Mouse (Mus musculus): Measurements from ENCODE around the gene Itih5. TPM values are rescaled to one million over a fixed set of nuclear protein-coding genes. Genes with fewer than 3 reads are reported as not detected.

Gene Itih5
- 12.4 TPM for polyA plus RNA-seq (2015; fragmentation: Illumina TruSeq; extraction: RNeasy Lipid Tissue Mini Kit (QIAGEN cat#74804); ENCODE audit: low read depth, low replicate concordance)

DNA sequence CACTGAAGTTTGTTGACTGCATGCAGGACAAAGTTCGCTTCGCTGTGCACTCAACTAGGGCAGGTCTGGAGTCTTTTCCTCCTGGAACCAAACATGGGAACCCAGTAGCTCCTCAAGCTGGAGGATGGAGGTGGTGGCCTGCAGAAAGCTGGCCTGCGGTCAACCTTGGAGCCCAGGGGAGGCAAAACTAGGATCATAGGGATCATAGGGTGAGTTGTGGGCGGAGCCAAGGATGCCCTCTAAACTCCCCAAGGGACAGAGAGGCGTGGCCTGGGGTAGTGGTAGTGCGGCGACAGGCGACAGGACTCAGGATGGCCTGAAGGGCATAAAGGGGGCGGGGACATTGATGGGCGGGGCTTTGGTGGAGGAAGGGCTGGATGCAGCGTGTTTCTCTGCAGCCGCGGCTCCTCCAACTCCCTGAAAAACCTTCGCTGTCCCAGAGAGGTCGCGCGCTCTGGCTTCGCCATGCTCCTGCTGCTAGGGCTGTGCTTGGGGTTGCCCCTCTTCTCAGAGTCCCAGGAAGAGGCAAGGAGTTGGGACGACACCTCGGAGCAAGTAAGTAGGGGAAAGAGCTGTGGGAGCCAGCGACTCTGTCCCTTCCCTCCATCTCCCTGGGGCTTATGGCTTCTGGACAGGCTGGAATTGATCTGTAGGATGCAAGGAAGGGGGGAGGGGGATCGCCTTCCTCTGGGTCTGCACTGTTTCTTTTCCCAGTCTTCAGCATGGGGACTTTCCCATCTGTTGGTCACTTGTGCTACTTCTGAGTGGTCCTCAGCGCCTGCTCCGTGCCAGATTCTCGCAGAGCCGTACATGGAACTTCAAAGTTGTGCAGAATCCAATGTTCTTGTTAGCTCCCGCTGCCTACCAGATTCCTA lies at the start of gene Itih5:
Gene Itih5, plus strand, starts transcription at position 371 of the 875 bp plus-strand sequence.

GRCm38 (mm10) chr2:10131296-10131695 lies 22.1 kb upstream of the Itih5 start, which contains the start of gene Itih2:
Itih2 (minus strand) TSS chr2:10131396.

Other genes with a start within 250 kb of the Itih5 start
- gene Taf3, start 105.0 kb upstream of the Itih5 start, polyA plus RNA-seq (2015; fragmentation: Illumina TruSeq; extraction: RNeasy Lipid Tissue Mini Kit (QIAGEN cat#74804); ENCODE audit: low read depth, low replicate concordance), result 7.6 TPM
- gene Atp5c1, start 73.1 kb upstream of the Itih5 start, polyA plus RNA-seq (2015; fragmentation: Illumina TruSeq; extraction: RNeasy Lipid Tissue Mini Kit (QIAGEN cat#74804); ENCODE audit: low read depth, low replicate concordance), result 578 TPM
- gene Kin, start 73.0 kb upstream of the Itih5 start, polyA plus RNA-seq (2015; fragmentation: Illumina TruSeq; extraction: RNeasy Lipid Tissue Mini Kit (QIAGEN cat#74804); ENCODE audit: low read depth, low replicate concordance), result 12.4 TPM
- 2.6 TPM for gene Itih2, start 22.2 kb upstream of the Itih5 start, polyA plus RNA-seq (2015; fragmentation: Illumina TruSeq; extraction: RNeasy Lipid Tissue Mini Kit (QIAGEN cat#74804); ENCODE audit: low read depth, low replicate concordance)
- 1.5 TPM for gene Sfmbt2, start 216.9 kb downstream of the Itih5 start, polyA plus RNA-seq (2015; fragmentation: Illumina TruSeq; extraction: RNeasy Lipid Tissue Mini Kit (QIAGEN cat#74804); ENCODE audit: low read depth, low replicate concordance)

All from brain, adult 10 weeks (tissue).